Mouse (Mus musculus): ENCODE data around the gene Ushbp1.

The Ushbp1 gene

DNA sequence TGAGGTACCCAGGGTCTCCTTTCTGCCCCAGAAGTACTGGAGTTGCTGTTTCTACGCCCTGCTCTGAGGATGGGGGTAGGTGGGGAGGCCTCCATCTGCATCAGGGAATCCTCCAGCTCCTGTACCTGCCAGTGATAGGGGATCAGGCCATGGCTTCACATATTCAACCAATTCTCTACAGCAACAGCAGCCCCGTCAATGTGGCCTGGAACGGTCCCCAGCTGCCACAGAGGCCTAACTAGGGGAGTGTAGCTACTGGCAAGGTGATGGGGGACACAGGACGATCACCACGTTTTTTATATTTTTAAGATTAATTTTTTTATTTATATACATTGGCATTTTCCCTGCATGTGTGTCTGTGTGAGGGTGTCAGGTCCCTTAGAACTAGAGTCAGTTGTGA is 3.2 kb downstream of the Ushbp1 start:
- no peak for DNase-seq

DNA sequence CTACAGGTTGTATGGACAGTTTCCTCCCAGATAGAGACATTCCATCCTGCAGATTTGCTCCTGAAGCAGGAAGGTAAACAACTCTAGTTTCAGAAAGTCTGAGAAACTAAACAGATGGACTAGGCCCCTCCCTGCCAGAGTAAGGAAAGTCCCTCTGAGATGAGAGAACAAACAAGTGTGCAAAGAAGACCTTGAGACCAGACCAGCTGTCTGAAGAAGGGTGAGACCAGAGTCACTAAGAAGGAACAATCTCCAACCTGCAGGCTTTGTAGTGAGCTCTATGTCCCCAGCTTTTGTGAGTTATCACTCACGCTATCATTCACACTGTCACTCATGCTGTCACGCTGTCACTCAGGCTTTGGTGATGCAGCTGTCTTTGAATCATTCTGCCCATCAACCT is 3.9 kb downstream of the Ushbp1 start:
- DNase-seq: no peak

DNA sequence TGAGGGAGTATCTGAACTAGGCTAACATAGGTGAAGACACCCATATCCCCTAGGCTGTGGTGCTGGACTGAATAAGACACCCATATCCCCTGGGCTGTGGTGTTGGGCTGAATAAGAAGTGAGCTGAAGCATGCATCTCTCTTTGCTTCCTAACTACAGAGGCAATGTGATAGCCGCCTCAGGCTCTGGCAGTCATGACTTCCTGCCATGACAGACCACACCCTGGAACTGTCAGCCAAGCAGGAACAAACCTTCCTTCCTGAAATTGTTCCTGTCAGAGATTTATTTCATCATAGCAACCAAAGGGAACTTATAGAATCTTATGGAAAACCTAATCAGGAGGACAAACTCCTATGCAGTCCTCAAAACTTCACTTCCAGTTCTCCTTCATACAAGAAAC is 7.3 kb downstream of the Ushbp1 start:
- DNase-seq: no peak

DNA sequence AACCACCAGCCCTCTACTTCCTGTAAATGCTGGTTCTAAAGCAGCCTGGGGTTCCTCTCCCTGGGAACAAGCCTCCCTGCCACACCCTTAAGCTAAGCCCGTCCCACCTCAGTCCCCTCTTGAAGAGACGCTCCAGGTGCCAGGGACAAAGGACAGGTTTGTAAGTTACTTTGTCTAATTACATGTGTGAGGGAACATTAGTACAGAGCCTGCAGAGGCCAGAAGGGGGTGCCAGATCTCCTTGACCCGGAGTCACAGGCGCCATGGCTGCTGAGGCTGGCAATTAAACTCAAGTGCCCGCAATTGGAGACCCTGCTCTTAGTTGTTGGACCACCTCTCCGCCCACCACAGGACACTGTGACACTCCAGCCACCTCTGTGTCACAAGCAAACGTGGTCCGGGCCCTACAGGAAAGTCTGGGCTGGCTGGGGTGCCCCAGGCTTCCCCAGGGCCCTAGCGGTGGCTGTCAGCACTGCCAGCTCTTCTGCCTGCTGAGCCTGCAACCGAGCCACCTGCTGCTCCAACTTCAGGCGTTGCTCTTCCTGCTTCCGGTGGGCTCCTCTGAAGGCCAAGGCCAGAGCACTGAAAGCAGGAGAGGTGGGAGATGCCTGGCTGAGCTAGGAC is 10.3 kb downstream of the Ushbp1 start:
- DNase-seq: peak in 1 of 2 experiments; percentile 61

DNA sequence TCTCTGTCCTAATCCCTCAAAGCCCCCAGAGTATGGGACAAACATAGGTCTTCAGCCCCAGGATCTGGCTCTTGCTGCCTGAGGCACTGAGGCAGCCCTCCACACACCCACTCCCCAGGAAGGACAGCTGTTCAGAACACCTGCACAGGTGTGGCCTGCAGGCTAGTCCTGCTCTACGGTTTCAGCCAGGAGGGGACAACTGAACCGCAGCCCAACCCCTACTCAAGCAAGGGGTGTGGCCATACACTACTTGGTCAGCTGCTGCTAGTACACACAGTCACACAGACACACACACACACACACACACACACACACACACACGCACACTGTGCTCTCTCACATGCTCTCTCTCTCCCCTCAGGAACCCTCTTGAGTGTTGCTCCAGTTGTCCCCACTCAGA is 11.7 kb downstream of the Ushbp1 start:
- DNase-seq: no peak

DNA sequence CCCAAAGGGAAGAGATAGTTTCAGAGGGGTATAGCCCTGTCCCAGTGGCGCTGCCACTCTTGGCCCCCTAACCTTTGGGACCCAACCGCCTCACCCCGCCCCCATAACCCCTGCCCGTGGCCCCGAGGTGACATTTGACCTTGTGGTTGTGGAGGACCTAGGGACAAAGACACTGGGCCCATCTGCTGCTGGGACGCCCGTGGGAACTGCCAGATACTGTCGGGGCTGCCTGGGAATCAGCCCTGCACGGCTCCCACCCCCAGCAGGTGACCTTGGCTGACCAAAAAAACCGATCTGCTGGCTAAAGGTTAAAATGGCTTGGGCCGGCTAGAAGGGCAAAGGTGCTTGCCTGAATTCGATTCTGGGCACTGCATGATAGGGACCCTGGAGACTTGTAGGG is 12.2 kb downstream of the Ushbp1 start:
- DNase-seq: peak in 1 of 2 experiments; percentile 61

DNA sequence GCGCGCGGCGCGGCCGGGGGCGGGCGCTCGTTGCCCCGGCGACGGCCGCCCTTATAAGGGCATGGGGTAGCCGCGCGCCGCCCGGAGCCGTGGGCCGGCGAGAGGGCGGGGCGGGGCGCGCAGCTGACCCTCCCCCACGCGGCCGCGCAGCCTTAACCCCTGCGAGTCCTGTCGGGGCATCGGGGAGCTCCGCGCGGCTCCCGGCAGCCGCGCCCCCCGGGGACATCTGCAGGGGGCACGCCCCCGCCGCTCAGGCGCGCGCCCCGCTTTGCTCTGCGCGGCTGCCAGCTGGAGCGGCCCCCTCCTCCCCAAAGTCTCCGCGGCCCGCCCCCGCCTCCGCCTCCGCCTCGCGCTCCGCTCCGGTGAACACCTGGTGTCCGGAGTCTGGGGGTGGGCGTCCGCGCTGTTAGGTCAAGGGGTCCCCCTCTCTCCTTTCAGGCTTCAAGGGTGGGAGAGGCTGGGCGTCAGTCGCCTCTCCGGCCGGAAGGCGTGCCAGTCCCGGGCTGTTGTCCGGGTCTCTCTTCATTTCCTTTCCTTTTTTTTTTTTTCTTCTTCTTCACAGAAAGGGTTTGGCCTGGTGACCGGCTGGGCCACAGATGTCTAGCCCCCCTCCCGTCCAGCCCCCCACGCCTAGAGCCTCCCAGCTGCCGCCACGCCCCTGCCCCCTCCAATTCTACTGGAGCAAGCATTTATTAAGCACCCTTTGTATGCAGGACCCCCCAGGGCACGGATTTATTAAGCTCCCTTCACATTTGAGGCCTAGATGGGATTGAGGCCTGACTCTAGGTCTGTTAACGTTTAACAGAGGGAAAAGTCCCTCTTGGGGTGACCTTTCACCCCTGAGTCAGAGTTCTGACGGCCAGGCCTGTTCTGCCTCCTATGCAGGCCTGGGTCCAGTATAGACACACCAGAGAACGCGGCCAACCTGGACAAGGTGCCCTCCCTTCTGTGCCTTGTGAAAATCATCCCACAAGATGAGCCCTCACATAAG is 13.3 kb downstream of the Ushbp1 start:
- DNase-seq: peak; percentile 92 to 94

DNA sequence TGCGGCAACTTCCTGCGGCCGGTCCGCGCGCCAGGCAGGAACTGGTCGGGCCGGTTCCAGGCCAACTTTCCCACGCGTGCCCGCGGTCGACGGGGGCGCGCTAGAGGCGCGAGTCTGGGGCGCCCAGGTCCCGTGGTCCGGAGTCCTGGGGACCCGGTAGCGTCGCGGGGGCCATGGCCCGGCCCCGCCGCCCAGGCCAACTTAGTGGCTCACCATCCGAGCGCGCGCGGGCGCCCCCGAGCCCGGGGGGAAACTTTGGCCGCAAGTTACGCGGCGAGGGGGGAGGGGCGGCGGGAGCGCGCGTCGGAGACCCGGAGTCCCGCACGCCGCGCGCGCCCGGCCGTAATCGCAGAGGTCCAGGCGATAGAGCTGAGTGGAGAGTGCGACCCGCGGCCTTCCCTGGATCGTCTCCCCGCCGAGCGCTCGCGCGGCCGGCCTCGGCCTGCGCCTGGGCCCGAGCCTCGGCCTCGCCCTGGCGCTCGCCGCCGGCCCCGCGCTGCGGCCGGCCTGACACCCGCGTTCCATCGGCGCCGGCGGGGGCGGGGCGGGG is 14.1 kb downstream of the Ushbp1 start, which contains the start of gene Nr2f6:
TSS of gene Nr2f6 (minus strand) at position 540 of the 550 bp plus-strand sequence.
- DNase-seq: peak; percentile 67 to 86

DNA sequence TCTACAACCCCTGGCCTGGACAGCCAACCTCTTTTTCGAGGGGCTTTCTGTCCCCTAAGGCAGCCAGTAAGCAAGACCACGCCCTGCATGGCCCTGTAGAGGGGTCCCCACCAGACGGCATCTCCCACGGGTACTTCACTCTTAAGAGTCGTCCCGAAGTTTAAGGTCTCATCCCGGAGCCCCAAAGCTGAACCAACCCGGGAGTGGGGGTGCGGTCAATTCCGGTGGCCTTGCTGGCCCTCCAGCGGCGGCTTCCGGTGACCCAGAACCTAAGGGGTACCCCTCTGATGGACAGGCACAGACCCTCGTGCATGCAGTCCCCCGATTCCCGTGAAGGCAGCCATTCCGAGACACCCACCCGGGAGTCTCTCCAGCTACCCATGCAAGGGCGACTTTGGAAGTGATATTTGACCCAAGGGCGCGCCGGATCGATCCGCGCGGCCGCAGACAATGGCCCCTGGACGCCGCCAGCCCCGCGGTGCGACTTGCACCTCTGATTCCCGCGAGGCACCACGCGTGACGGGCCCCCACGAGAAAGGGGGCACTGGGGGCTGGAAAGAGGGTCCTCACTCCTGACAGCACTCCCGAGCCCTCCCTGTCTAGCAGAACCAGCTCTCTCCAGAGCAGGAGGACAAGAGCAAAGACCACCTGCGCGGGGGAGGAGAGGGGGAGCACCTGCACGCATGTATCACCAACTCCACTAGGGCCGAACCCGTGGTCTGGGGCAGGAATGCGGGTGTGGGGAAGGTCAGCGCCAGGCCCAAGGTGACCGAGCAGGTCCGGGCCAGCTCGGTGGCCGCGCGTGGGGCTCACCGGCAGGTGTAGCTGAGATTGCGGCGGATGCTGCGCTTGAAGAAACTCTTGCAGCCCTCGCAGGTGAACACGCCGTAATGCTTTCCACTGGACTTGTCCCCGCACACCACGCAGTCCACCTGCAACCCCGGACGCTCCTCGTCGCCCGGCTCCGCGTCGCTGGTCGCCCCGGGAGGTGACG is 15.1 kb downstream of the Ushbp1 start:
- DNase-seq: peak in 1 of 2 experiments; percentile 66

DNA sequence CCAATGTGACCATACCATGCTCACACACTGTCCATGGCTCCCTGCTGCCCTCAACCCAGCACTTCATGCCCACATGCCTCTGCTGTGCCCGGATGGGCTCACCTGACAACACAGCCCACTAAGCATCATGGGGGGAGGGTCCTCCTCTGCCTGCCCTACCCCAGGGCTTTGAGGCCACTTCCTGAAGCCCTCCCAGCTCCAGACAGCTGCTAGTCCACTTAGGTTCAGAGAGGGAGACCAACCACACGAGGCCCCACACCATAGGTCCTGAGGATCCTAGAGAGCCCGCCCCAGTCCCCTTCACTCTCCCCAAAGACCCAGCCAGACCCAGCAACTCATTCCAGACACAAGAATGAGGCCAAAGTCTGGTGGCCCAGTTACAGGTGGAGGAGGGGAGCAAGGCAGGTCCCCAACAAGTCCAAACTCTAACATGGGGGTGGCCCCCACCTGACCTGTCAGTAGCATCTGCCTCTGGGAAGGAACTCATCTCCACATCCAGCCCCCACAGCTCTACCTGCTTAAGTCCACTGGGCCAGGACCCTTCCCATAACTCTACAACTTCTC is 16.0 kb downstream of the Ushbp1 start:
- peak; percentile 65 to 76 for DNase-seq

DNA sequence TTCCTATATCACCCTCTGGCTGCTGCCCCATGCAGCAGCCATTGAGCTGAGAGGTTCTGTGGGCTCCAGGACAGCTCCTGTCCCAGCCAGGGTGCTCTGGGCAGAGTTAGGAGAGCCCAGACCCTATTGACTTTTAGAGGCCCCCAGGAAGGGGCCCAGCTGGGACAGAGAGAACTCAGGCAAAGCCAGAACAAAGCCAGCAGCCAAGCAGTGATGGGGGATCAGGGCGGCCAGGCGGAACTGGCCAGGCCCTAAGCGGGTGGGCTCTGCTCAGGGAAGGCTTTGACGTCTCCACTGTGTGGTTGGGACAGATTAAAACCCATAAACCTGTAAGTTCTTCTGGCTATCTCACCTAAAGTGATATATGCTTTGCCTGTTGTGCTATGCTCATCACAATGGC is 16.6 kb downstream of the Ushbp1 start:
- no peak for DNase-seq

DNA sequence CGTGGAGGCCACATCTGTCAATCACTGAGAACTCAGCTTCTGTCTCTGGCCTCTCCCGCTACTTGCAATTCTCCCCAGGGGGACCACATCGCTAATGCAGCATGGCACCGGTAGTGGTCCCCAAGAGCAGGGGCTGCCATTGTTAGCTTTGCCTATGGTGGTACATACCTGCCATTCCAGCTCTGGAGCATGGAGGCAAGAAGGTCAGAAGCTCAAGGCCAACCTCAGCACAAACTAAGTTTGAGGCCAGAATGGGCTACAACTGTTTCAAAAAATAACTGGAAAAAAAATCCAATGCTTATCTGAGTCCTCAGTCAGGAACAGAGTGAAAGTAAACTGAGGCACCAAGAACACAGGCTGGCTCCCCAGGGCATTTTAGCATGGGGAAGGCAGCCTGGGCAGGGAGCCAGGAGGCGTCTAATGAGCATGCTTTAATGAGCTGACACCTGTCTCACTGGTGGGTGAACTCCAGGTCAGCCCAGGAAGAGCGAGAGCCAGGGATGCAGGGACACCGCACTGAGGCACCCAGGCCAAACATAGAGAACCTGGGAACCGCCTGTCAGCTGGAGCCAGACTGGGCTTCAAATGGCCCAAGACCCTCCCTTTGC is 19.1 kb downstream of the Ushbp1 start:
- peak in 1 of 2 experiments; percentile 68 for DNase-seq

DNA sequence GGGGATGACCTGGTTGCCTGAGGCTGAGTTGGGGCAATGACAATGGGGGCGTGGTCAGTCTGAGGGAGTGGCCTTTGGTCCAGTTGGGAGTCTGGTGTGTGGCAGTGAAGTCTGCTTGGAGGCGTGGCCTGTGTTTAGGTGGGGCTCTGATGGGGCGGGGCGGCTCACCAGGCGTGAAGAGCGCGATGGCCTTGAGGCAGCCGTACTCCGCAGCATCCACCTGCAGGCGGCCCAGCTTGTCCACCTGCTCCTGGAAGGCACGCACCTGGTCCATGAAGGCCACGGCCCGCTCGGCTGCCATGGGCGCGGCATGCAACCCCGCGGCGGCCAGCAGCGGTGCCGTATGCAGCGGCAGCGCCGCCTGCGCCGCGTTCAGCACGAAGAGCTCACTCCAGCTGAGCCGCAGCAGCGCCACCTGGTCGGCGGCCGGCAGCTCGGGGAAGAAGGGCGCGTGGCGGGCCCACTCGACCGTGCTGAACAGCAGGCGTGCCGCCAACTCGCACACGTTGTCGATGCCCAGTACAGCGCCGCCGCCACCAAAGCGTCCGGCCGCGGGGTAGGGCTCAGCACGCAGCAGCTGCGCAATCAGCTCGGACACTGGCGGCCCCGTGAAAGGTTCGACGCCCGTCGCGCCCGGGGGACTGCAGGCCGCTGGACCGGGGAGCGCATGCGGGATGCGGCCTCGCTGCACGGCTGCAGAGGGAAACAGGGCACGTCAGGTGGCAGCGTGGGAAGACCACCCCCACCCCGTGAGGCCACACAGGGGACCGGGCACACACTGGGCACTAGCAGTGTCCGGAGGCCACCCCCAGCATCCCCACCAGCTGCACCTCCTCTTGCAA is 19.8 kb downstream of the Ushbp1 start:
- peak; percentile 94 to 95 for DNase-seq

DNA sequence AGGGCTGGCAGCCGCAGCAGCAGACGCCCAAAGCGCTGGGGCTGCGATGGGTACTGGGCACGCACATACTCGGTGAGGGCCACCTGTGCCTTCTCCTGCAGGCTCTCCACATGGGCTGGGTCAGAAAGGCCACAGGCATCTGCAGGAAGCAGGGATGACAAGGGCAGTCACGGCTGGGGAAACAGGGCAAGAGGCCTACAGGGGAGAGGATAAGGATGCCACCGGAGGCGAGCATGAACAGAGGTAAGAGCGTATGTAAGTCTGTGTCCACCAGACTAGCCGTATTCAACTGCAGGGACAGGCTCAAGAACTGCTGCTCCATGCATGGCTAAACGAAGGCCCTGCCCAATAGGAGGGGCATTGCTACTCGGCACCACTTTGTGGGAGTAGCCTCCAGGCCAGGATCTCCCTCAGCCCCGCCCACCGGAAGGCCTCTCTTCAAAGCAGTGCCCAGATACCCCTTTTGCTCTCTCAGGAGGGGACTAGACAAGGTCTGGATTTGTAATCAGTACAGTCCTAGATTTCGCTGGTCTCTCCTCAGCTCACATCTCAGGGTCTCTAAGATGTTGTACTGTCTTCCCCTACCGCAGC is 20.9 kb downstream of the Ushbp1 start:
- DNase-seq: peak; percentile 57 to 79

DNA sequence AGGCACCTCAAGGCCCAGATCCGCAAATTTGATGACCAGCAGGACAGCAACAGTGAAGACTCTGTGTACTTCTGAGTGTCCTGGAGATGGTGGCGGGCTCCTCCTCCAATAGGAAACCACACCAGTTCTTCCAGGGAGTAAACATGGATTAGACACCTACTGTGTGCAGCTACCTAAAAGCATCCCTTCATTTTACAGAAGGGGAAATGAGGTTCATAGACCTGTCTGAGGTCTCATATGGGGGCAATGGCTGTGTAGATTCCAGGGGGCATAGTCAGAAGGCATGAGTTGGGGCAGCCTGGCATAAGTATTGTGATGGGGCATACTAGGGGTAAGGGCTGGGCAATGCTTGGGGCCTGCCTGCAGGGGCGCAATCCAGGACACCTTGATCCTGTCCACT is 22.6 kb downstream of the Ushbp1 start:
- DNase-seq: no peak

DNA sequence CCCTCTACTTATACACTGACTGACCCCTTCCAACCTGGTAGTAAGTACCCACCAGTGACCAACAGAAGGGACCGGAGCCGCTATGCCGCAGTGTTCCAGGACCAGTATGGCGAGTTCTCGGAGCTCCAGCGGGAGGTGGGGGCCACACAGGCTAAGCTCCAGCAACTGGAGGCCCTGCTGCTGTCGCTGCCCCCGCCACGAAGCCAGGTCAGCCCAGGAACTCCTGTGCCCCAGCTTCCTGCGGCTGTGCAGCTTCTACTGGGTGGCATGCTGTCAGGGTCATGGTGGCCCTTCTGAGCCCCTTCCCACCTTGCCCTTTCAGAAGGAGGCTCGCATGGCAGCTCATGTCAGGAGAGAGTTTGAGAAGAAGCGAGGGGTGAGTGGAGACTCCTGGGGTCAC is 23.2 kb downstream of the Ushbp1 start:
- peak in 1 of 2 experiments; percentile 22 for DNase-seq

DNA sequence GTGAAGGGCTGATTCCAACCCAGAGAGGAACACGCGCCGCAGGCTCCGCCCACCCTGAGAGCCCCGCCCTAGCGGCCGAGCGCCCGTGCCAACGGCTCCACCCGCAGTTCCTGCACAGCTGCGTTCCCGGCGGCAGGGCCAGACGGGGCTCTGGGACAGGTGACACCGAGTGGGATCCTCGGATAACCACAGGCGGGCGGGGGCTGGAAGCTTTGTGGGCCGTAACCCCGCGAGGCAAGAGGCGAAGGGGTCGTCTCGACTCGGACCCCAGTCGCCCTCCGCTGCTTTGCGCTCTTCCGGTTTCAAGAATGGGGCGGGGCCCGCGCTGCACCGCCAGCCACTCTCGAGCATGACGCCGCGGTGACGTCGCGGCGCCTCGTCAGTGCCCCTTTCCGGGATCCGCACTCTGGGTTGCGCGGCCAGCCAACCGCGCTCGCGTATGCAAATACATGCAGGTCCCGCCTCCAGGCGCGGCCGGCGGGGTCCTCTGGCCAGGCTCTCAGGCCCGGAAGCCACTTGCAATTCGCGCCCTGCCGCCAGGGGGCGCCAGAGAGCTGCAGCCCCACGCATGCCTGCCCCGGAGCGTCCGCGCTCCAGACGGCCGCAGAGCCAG is 24.3 kb downstream of the Ushbp1 start, which contains the start of gene Ocel1:
TSS of gene Ocel1 (plus strand) at position 63 of the 613 bp plus-strand sequence.
- DNase-seq: peak; percentile 98 to 99

DNA sequence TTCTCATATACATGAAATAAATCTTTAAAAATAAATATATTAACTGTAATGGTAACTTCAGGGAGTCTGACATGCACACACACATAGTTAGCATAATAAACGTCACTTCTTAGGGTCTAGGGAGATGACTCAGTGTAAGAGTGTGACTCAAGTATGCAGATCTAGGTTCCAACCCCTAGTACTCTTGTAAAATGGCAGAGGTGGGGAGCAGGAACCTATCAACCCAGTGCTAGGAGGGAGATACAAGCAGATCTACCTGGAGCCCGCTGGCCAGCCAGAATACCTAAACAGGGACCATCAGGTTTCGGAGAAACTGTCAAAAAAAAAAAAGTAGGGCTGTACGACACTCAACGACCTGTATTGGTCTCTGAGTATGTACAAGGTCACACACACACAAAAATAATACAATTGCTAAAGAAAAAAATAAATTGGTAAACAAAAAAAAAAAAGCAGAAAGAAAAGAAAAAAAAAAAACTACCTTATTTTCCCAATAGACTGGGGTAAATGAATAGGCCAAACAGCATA is 24.8 kb downstream of the Ushbp1 start:
- no peak for DNase-seq

DNA sequence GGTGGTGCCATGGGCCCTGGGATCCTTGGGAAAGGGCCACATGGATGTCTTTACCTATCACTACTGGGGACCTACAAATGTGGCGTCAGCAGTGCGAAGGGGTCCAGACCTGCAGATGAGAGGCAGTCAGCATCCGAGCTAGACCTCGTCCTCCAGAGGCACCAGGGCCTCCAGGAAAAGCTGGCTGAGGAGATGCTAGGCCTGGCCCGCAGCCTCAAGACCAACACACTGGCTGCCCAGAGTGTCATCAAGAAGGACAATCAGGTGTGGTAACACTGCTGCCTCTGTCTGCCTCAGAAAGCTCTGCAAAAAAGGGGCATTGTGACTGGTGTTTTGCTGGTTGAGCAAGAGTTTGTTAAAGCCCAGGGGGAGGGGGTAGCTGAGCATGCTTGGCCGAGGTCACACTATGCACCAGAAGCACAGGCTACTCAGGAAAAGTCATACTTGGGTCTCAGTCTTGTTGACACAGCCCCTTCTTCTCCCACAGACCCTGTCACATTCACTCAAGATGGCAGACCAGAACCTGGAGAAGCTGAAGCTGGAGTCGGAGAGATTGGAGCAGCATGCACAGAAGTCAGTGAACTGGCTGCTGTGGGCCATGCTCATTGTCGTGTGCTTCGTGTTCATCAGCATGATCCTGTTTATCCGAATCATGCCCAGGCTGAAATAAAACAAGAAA is 26.4 kb downstream of the Ushbp1 start:
- no peak for DNase-seq

Data from kidney, postnatal 36 days (tissue).